Mouse (Mus musculus) neural tube, embryonic 11.5 days (tissue): ENCODE data around the gene Il13ra1. TPM values are rescaled to one million over a fixed set of nuclear protein-coding genes. Genes with fewer than 3 reads are reported as not detected.

Experiments used
- polyA plus RNA-seq: library from polyadenylated mRNA; unstranded; fragments of >200 nt; fragmentation: Nextera tagmentation; extraction: Ambion mirVana; gene quantifications from 2 replicates; pipeline ENCODE4 v1.2.1, GENCODE M21; 2014

Gene Il13ra1
- polyA plus RNA-seq, 1 experiment from 2014 or later = 2.9 TPM

Other genes with a start within 250 kb of the Il13ra1 start
- 31.4 and 32.0 TPM in 2 replicates for gene Dock11, start 223.3 kb upstream of the Il13ra1 start, polyA plus RNA-seq
- gene Zcchc12, start 83.8 kb downstream of the Il13ra1 start, polyA plus RNA-seq = 12.0 and 13.6 TPM in 2 replicates
- 0.93 and 1.0 TPM in 2 replicates for gene Lonrf3, start 216.2 kb downstream of the Il13ra1 start, polyA plus RNA-seq